Mouse (Mus musculus) sigmoid colon, adult 10 weeks (tissue): ENCODE measurements around the gene Dedd2. TPM values are rescaled to one million over a fixed set of nuclear protein-coding genes. Genes with fewer than 3 reads are reported as not detected.

ENCODE experiments used
- polyA plus RNA-seq: library from polyadenylated mRNA; stranded (reverse); fragments of 350-450 nt; fragmentation: Illumina TruSeq; extraction: RNeasy Lipid Tissue Mini Kit (QIAGEN cat#74804); gene quantifications from one replicate; pipeline ENCODE4 v1.2.3, GENCODE M21; 2014; ENCODE audit warnings: low read depth, low replicate concordance

Dedd2 gene
- 1.9 TPM for polyA plus RNA-seq

GRCm38 (mm10) chr7:25220457-25221101 lies at the start of gene Dedd2:
Gene Dedd2, minus strand, starts transcription at chr7:25220615.

GRCm38 (mm10) chr7:25267301-25267750 lies 46.9 kb upstream of the Dedd2 start, which contains the start of gene Cic:
Gene Cic, plus strand, starts transcription at chr7:25267704.

GRCm38 (mm10) chr7:25250141-25250972 lies 29.9 kb upstream of the Dedd2 start, which contains the start of gene Erf:
Gene Erf, minus strand, starts transcription at chr7:25250761.

GRCm38 (mm10) chr7:25237249-25238014 lies 17.0 kb upstream of the Dedd2 start, which contains the start of gene Gsk3a:
Gene Gsk3a, minus strand, starts transcription at chr7:25237851.

GRCm38 (mm10) chr7:25221102-25221883 lies 878 bp upstream of the Dedd2 start, which contains the start of gene Zfp526:
Gene Zfp526, plus strand, starts transcription at chr7:25221425.

GRCm38 (mm10) chr7:25179606-25180161 lies 40.7 kb downstream of the Dedd2 start, which contains the start of gene Pou2f2:
Gene Pou2f2, minus strand, starts transcription at chr7:25179726.

Other genes starting within 250 kb of the Dedd2 start
- not detected for gene Rabac1, start 247.9 kb downstream of the Dedd2 start, polyA plus RNA-seq
- gene Atp1a3, start 214.7 kb downstream of the Dedd2 start, polyA plus RNA-seq: not detected
- 0.63 TPM for gene Grik5, start 148.3 kb downstream of the Dedd2 start, polyA plus RNA-seq
- 0.95 TPM for gene Zfp574, start 148.0 kb downstream of the Dedd2 start, polyA plus RNA-seq
- 1.7 TPM for gene Pou2f2, start 40.9 kb downstream of the Dedd2 start, polyA plus RNA-seq
- gene Zfp526, start 810 bp upstream of the Dedd2 start, polyA plus RNA-seq: 1.5 TPM
- gene Gsk3a, start 17.2 kb upstream of the Dedd2 start, polyA plus RNA-seq: 7.9 TPM
- 1.6 TPM for gene Erf, start 30.1 kb upstream of the Dedd2 start, polyA plus RNA-seq
- 20.7 TPM for gene Cic, start 47.1 kb upstream of the Dedd2 start, polyA plus RNA-seq
- gene Pafah1b3, start 77.4 kb upstream of the Dedd2 start, polyA plus RNA-seq: 9.2 TPM
- not detected for gene Prr19, start 80.8 kb upstream of the Dedd2 start, polyA plus RNA-seq
- gene Tmem145, start 85.5 kb upstream of the Dedd2 start, polyA plus RNA-seq: not detected
- gene Megf8, start 96.5 kb upstream of the Dedd2 start, polyA plus RNA-seq: 1.2 TPM
- not detected for gene Cnfn, start 149.1 kb upstream of the Dedd2 start, polyA plus RNA-seq
- not detected for gene Lipe, start 178.1 kb upstream of the Dedd2 start, polyA plus RNA-seq
- gene Cxcl17, start 192.3 kb upstream of the Dedd2 start, polyA plus RNA-seq: not detected